ENCODE assay signal across 14 mouse cellular contexts in genomic region chr13:59795807-59796465, GRCm38 (mm10). TPM values are rescaled to one million over a fixed set of nuclear protein-coding genes. Genes with fewer than 3 reads are reported as not detected.
A peak's percentile ranks its signal among the peaks of the same experiment; 100 is the strongest.
DNase-seq lines count a peak whose midpoint lies in the region; ATAC-seq and TF ChIP-seq lines count a peak whose summit lies in the region.
"Had no signal": no experiment of that assay in that cellular context is flagged by ENCODE, and none has a peak within 500 bp of the region (broad histone marks: within the 10 kb centered on the region; RNA-seq: fewer than 3 reads in every experiment).

No protein-coding gene starts in this region.

- no peak for TF ChIP-seq EP300 in stomach, postnatal 0 days (optimal IDR thresholded peaks at IDR 0.05)

- 0 out of 2 replicates have a peak, but pooled peaks have one; percentile 6 for ATAC-seq in heart, embryonic 14.5 days (ENCODE audit: insufficient number of reproducible peaks, insufficient read depth, low FRiP score, low read depth)
- peak; percentile 97 for ATAC-seq in liver, embryonic 16.5 days (ENCODE audit: low read depth)
- 0 out of 2 replicates have a peak, but pooled peaks have one; percentile 35 for ATAC-seq in stomach, postnatal 0 days (ENCODE audit: low FRiP score, low TSS enrichment)

- H3K4me1 ChIP-seq in heart, embryonic 14.5 days (ENCODE audit: control insufficient read depth in 2 of 2, insufficient read depth in 2 of 2, low read length in 2 of 2) = no peaks in the 10 kb centered on the region
- H3K4me1 ChIP-seq in erythroblast, embryonic 14.5 days (ENCODE audit: control insufficient read depth) = peaks cover 95% of the 10 kb centered on the region
- peaks cover 49% of the 10 kb centered on the region for H3K4me1 ChIP-seq in liver, embryonic 16.5 days (ENCODE audit: control insufficient read depth, low read depth, low read length)
- no peaks in the 10 kb centered on the region for H3K4me1 ChIP-seq in stomach, postnatal 0 days (replicated peaks; ENCODE audit: control insufficient read depth, insufficient read depth)
- H3K4me1 ChIP-seq in midbrain, embryonic 10.5 days = no peaks in the 10 kb centered on the region
- H3K4me1 ChIP-seq: heart, embryonic 13.5 days had no signal

- intact Hi-C loops in heart, postnatal 10 days (cut with DNase I) = no loop called here

- peaks cover 99% of the 10 kb centered on the region for H3K36me3 ChIP-seq in heart, embryonic 14.5 days (ENCODE audit: control insufficient read depth, insufficient read depth, low read length)
- H3K36me3 ChIP-seq in erythroblast, embryonic 14.5 days (ENCODE audit: control insufficient read depth) = peaks cover 100% of the 10 kb centered on the region
- H3K36me3 ChIP-seq in liver, embryonic 16.5 days (ENCODE audit: control insufficient read depth, insufficient read depth) = peaks cover 96% of the 10 kb centered on the region
- peaks cover 59% of the 10 kb centered on the region for H3K36me3 ChIP-seq in stomach, postnatal 0 days (ENCODE audit: control insufficient read depth, insufficient read depth, low read length)
- H3K36me3 ChIP-seq in midbrain, embryonic 10.5 days = peaks cover 100% of the 10 kb centered on the region

- H3K9ac ChIP-seq in heart, embryonic 14.5 days (ENCODE audit: low read length) = no peak overlapping the region
- peak overlapping the region; percentile 56 for H3K9ac ChIP-seq in liver, embryonic 16.5 days (ENCODE audit: low read depth, low read length)
- no peak overlapping the region for H3K9ac ChIP-seq in stomach, postnatal 0 days (ENCODE audit: low read length)
- H3K9ac ChIP-seq: heart, embryonic 13.5 days had no signal

- H3K9me3 ChIP-seq in heart, embryonic 14.5 days (ENCODE audit: control insufficient read depth, low read length) = no peaks in the 10 kb centered on the region
- no peaks in the 10 kb centered on the region for H3K9me3 ChIP-seq in erythroblast, embryonic 14.5 days (ENCODE audit: control insufficient read depth, low read length)
- H3K9me3 ChIP-seq in liver, embryonic 16.5 days (replicated peaks; ENCODE audit: control insufficient read depth, low read length) = no peaks in the 10 kb centered on the region
- no peaks in the 10 kb centered on the region for H3K9me3 ChIP-seq in stomach, postnatal 0 days (ENCODE audit: control insufficient read depth, low read length)
- H3K9me3 ChIP-seq in midbrain, embryonic 10.5 days (replicated peaks) = no peaks in the 10 kb centered on the region
- H3K9me3 ChIP-seq: heart, embryonic 13.5 days; megakaryocyte, embryonic 14.5 days had no signal

- DNase-seq in heart, postnatal 10 days = no peak
- DNase-seq in stomach, postnatal 0 days (ENCODE audit: low spot score) = no peak
- no peak for DNase-seq in adrenal gland, adult 8-10 months
- no peak for DNase-seq in lung, adult 18-20 months
- no peak for DNase-seq in midbrain, embryonic 10.5 days (ENCODE audit: low spot score)
- DNase-seq: B cell, adult 2 months; cerebellum, postnatal 25 days; kidney, adult 11 months had no signal

- H3K4me3 ChIP-seq in heart, embryonic 14.5 days (ENCODE audit: control insufficient read depth in 1 of 2, insufficient read depth in 1 of 2, low read depth in 1 of 2, low read length in 2 of 2) = no peak overlapping the region
- peak overlapping the region; percentile 43 for H3K4me3 ChIP-seq in erythroblast, embryonic 14.5 days (replicated peaks)
- peak overlapping the region; percentile 35 for H3K4me3 ChIP-seq in liver, embryonic 16.5 days (ENCODE audit: low read depth, low read length)
- no peak overlapping the region for H3K4me3 ChIP-seq in stomach, postnatal 0 days (ENCODE audit: low read depth, low read length)
- no peak overlapping the region for H3K4me3 ChIP-seq in midbrain, embryonic 10.5 days
- H3K4me3 ChIP-seq: heart, embryonic 13.5 days; megakaryocyte, embryonic 14.5 days had no signal

- H3K27ac ChIP-seq in heart, embryonic 14.5 days (replicated peaks in 1 of 2; ENCODE audit: control insufficient read depth in 1 of 2, insufficient read depth in 1 of 2, low read depth in 2 of 2, low read length in 2 of 2) = no peak overlapping the region
- peak overlapping the region; percentile 95 for H3K27ac ChIP-seq in liver, embryonic 16.5 days (ENCODE audit: low read length)
- H3K27ac ChIP-seq in stomach, postnatal 0 days (replicated peaks) = no peak overlapping the region
- H3K27ac ChIP-seq in midbrain, embryonic 10.5 days (replicated peaks) = no peak overlapping the region
- H3K27ac ChIP-seq: heart, embryonic 13.5 days had no signal

- TF ChIP-seq CTCF in stomach, postnatal 0 days (IDR thresholded peaks at IDR 0.05; ENCODE audit: low read depth) = no peak

- H3K4me2 ChIP-seq in heart, embryonic 14.5 days (ENCODE audit: low read length) = no peak overlapping the region
- peak overlapping the region; percentile 52 for H3K4me2 ChIP-seq in liver, embryonic 16.5 days (ENCODE audit: low read depth, low read length)
- no peak overlapping the region for H3K4me2 ChIP-seq in stomach, postnatal 0 days (replicated peaks; ENCODE audit: low read depth)
- H3K4me2 ChIP-seq: heart, embryonic 13.5 days had no signal

- 94% methylated on average over 6 of the region's 6 CpGs for WGBS in heart, embryonic 14.5 days
- WGBS in liver, embryonic 16.5 days (ENCODE audit: insufficient replicate concordance) = 30% methylated on average over 6 of the region's 6 CpGs
- 88% methylated on average over 6 of the region's 6 CpGs for WGBS in stomach, postnatal 0 days
- WGBS in midbrain, embryonic 10.5 days = 93% methylated on average over 6 of the region's 6 CpGs

- H3K27me3 ChIP-seq in heart, embryonic 14.5 days (ENCODE audit: control insufficient read depth, insufficient read depth, low read length) = no peaks in the 10 kb centered on the region
- H3K27me3 ChIP-seq in erythroblast, embryonic 14.5 days (ENCODE audit: control insufficient read depth) = no peaks in the 10 kb centered on the region
- H3K27me3 ChIP-seq in liver, embryonic 16.5 days (ENCODE audit: control insufficient read depth, insufficient read depth, low read depth, low read length) = no peaks in the 10 kb centered on the region
- H3K27me3 ChIP-seq in stomach, postnatal 0 days (ENCODE audit: control insufficient read depth, insufficient read depth, low read length) = no peaks in the 10 kb centered on the region
- H3K27me3 ChIP-seq in midbrain, embryonic 10.5 days (ENCODE audit: low read depth, poor library complexity, severe bottlenecking) = no peaks in the 10 kb centered on the region
- H3K27me3 ChIP-seq: heart, embryonic 13.5 days; megakaryocyte, embryonic 14.5 days had no signal

RNA-seq across cellular contexts. Expression of gene Gm49354, which starts 13.9 kb away (rescaled TPM):
- polyA plus RNA-seq in heart, embryonic 14.5 days (2014; fragmentation: Nextera tagmentation; extraction: Ambion mirVana) = not detected in 2 replicates
- not detected for total RNA-seq in heart, postnatal 10 days (2021)
- polyA plus RNA-seq in erythroblast, embryonic 14.5 days (2012) = 10.5 and 10.8 TPM in 2 replicates
- polyA plus RNA-seq in liver, embryonic 16.5 days (2015; fragmentation: Nextera tagmentation; extraction: Ambion mirVana) = not detected in 2 replicates
- not detected in 2 replicates for polyA plus RNA-seq in stomach, postnatal 0 days (2015; fragmentation: Nextera tagmentation; extraction: Ambion mirVana)
- total RNA-seq in adrenal gland, adult 8-10 months (2022) = not detected
- not detected in 2 replicates for polyA plus RNA-seq in midbrain, embryonic 10.5 days (2016; fragmentation: Nextera tagmentation; extraction: Ambion mirVana)
- polyA plus RNA-seq: heart, embryonic 13.5 days; limb, embryonic 11.5 days had no signal

RNA-seq across cellular contexts. Expression of gene Isca1, which starts 26.3 kb away (rescaled TPM):
- polyA plus RNA-seq in heart, embryonic 14.5 days (2014; fragmentation: Nextera tagmentation; extraction: Ambion mirVana) = 213 and 236 TPM in 2 replicates
- 100 to 1,000 TPM; 191 to 196 TPM for total RNA-seq in heart, postnatal 10 days (2021)
- 62.3 and 68.6 TPM in 2 replicates for polyA plus RNA-seq in erythroblast, embryonic 14.5 days (2012)
- polyA plus RNA-seq in liver, embryonic 16.5 days (2015; fragmentation: Nextera tagmentation; extraction: Ambion mirVana) = 224 and 231 TPM in 2 replicates
- polyA plus RNA-seq in stomach, postnatal 0 days (2015; fragmentation: Nextera tagmentation; extraction: Ambion mirVana) = 73.4 and 77.1 TPM in 2 replicates
- 10 to 100 TPM; 66.6 to 87.4 (median 84.9) TPM for total RNA-seq in adrenal gland, adult 8-10 months (2022)
- 103 and 110 TPM in 2 replicates for polyA plus RNA-seq in midbrain, embryonic 10.5 days (2016; fragmentation: Nextera tagmentation; extraction: Ambion mirVana)

RNA-seq across cellular contexts. Expression of gene Tut7, which starts 27.0 kb away (rescaled TPM):
- polyA plus RNA-seq in heart, embryonic 14.5 days (2014; fragmentation: Nextera tagmentation; extraction: Ambion mirVana) = 35.0 and 35.1 TPM in 2 replicates
- total RNA-seq in heart, postnatal 10 days (2021) = 10 to 100 TPM; 51.2 to 53.3 TPM
- polyA plus RNA-seq in erythroblast, embryonic 14.5 days (2012) = 7.5 and 8.1 TPM in 2 replicates
- polyA plus RNA-seq in liver, embryonic 16.5 days (2015; fragmentation: Nextera tagmentation; extraction: Ambion mirVana) = 57.3 and 59.6 TPM in 2 replicates
- polyA plus RNA-seq in stomach, postnatal 0 days (2015; fragmentation: Nextera tagmentation; extraction: Ambion mirVana) = 29.1 and 31.6 TPM in 2 replicates
- total RNA-seq in adrenal gland, adult 8-10 months (2022) = 10 to 100 TPM; 68.7 to 86.7 (median 74.9) TPM
- polyA plus RNA-seq in midbrain, embryonic 10.5 days (2016; fragmentation: Nextera tagmentation; extraction: Ambion mirVana) = 34.8 and 44.6 TPM in 2 replicates

RNA-seq across cellular contexts. Expression of gene 1700014D04Rik, which starts 49.4 kb away (rescaled TPM):
- 0.27 TPM in 1 of 2 replicates, not detected in the other for polyA plus RNA-seq in heart, embryonic 14.5 days (2014; fragmentation: Nextera tagmentation; extraction: Ambion mirVana)
- under 1 TPM in 1 of 2 experiments, not detected in 1; 0.07 TPM for total RNA-seq in heart, postnatal 10 days (2021)
- 0.09 TPM in 1 of 2 replicates, not detected in the other for polyA plus RNA-seq in erythroblast, embryonic 14.5 days (2012)
- not detected in 2 replicates for polyA plus RNA-seq in liver, embryonic 16.5 days (2015; fragmentation: Nextera tagmentation; extraction: Ambion mirVana)
- 0.02 TPM in 1 of 2 replicates, not detected in the other for polyA plus RNA-seq in stomach, postnatal 0 days (2015; fragmentation: Nextera tagmentation; extraction: Ambion mirVana)
- under 1 TPM in 2 of 4 experiments, not detected in 2; 0.09 to 0.48 TPM for total RNA-seq in adrenal gland, adult 8-10 months (2022)
- polyA plus RNA-seq in midbrain, embryonic 10.5 days (2016; fragmentation: Nextera tagmentation; extraction: Ambion mirVana) = 0.04 and 0.30 TPM in 2 replicates
- polyA plus RNA-seq: heart, embryonic 13.5 days; limb, embryonic 11.5 days had no signal

Comparison
In these comparisons a context has a peak if more than half of its experiments do, and no peak if none do; other contexts are left out.
1. ATAC-seq: peak in every context shown above with its lines; median percentile 97 in liver, embryonic 16.5 days; 35 in stomach, postnatal 0 days; 6 in heart, embryonic 14.5 days.
2. H3K4me3 ChIP-seq: peak in erythroblast, embryonic 14.5 days (single experiment) and liver, embryonic 16.5 days (single experiment); none in heart, embryonic 14.5 days (0 of 2), stomach, postnatal 0 days (single experiment) and midbrain, embryonic 10.5 days (single experiment).